Mouse (Mus musculus): Measurements from ENCODE around the gene Nosip. TPM values are rescaled to one million over a fixed set of nuclear protein-coding genes. Genes with fewer than 3 reads are reported as not detected.
A peak's percentile ranks its signal among the peaks of the same experiment; 100 is the strongest.

The Nosip gene
- total and polyA plus RNA-seq, 3 experiments, result 72.4 to 86.8 (median 81.4) TPM

DNA sequence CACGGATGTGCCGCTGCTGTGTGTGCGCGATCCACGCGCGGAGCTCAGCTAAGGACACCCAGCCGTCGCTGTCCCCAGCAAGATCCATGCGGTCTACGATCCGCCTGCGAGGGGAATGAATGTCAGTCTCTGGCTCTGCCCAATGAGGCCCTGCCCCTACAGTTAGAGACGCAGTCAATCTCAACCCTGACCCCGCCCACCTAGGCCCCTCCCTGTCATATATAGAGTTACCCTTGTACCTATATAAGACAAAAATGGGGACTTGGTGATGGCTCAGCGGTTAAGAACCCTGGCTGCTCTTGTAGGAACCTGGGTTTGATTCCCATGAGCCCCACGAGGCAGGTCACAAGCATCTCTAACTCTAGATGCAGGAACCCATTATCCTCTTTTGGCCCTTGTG is 26.4 kb downstream of the Nosip start:
- no peaks in the 10 kb centered on the region for H3K36me3 ChIP-seq (replicated peaks in 1 of 2; ENCODE audit: control insufficient read depth in 1 of 2, insufficient read depth in 1 of 2, low read length in 1 of 2)
- H3K4me2 ChIP-seq (ENCODE audit: insufficient read depth, low read depth, poor library complexity, severe bottlenecking), result no peak overlapping the region
- dilution Hi-C loops (cut with MboI; ENCODE audit: extremely low pct_ligation_motif_present, extremely low pct_unique_long_range_greater_than_20kb, low sequenced_read_pairs) (no loop called here), in situ Hi-C loops (cut with MboI; ENCODE audit: low pct_ligation_motif_present, low pct_unique_long_range_greater_than_20kb, low sequenced_read_pairs) (no loop called here)
- H3K9ac ChIP-seq (ENCODE audit: insufficient read depth, low read depth), result no peak overlapping the region
- no peak overlapping the region for H3K4me3 ChIP-seq (replicated peaks in 1 of 3; ENCODE audit: low read depth in 2 of 3, low read length in 2 of 3, poor library complexity in 1 of 3)
- H3K27ac ChIP-seq (ENCODE audit: insufficient read depth, low read depth), result no peak overlapping the region
- no peaks in the 10 kb centered on the region for H3K79me2 ChIP-seq (replicated peaks; ENCODE audit: control insufficient read depth, extremely low read depth, insufficient read depth, poor library complexity, severe bottlenecking)
- H3K9me3 ChIP-seq (replicated peaks; ENCODE audit: low read length), result peaks cover 4% of the 10 kb centered on the region
- TF ChIP-seq MYC (IDR thresholded peaks at IDR 0.05; ENCODE audit: low read depth, low read length) (no peak), MAX (IDR thresholded peaks at IDR 0.05; ENCODE audit: low read length) (no peak), ELF1 (IDR thresholded peaks at IDR 0.05; ENCODE audit: low read depth, low read length) (no peak), RAD21 (IDR thresholded peaks at IDR 0.05; ENCODE audit: low read depth, low read length) (no peak), POLR2A (IDR thresholded peaks at IDR 0.05; ENCODE audit: low read depth, low read length) (no peak), ZC3H11A (IDR thresholded peaks at IDR 0.05; ENCODE audit: low read depth, low read length) (no peak), MEF2A (IDR thresholded peaks at IDR 0.05; ENCODE audit: borderline replicate concordance, low read depth, low read length) (no peak), GABPA (IDR thresholded peaks at IDR 0.05; ENCODE audit: insufficient replicate concordance, low read depth, low read length) (no peak), NRF1 (IDR thresholded peaks at IDR 0.05; ENCODE audit: low read depth, low read length) (no peak), ZMIZ1 (IDR thresholded peaks at IDR 0.05; ENCODE audit: low read depth, low read length) (no peak), POLR2AphosphoS2 (IDR thresholded peaks at IDR 0.05; ENCODE audit: low read depth, low read length) (no peak)
- DNase-seq (ENCODE audit: extremely low read depth), result no peak
- H3K4me1 ChIP-seq (ENCODE audit: control insufficient read depth in 1 of 2, insufficient read depth in 2 of 2), result peaks cover 3 to 16% of the 10 kb centered on the region in 2 experiments
- no peaks in the 10 kb centered on the region for H3K27me3 ChIP-seq (replicated peaks)

DNA sequence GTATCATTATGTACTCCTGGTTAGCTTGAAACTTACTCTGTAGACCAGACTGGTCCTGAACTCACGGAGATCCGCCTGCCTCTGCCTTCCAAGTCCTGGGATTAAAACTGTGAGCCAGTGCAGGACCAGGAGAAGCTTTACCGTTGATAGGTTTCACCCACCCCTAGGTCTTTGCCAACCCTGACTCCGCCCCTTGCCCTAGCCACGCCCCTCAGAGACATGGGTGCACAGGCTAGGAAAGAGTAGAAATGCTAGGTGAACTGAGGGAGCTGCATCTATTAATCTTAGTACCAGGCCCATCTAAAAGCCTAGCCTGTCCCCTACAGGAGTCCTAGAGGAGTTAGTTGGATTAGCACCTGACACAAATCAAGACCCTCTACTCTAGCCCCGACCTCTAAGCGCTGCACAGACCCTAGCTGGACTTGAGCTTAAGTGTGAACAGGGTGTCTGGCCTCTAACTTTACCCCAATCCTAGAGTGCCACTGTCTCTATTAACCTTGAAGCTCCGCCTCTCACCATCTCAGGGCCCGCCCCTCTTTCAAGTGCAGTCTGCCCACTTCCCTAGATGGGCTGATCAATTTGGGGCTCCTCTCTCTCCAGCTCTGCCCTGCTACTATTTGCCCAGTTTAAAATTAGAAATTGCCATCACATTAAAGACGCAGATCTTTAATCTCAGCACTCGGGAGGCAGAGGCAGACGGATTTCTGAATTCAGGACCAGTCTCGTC is 28.2 kb downstream of the Nosip start:
- in situ Hi-C loops (cut with MboI; ENCODE audit: low pct_ligation_motif_present, low pct_unique_long_range_greater_than_20kb, low sequenced_read_pairs), result no loop called here

More for the DNA sequence above, 28.2 kb downstream of the Nosip start:
- no peaks in the 10 kb centered on the region for H3K79me2 ChIP-seq (replicated peaks; ENCODE audit: control insufficient read depth, extremely low read depth, insufficient read depth, poor library complexity, severe bottlenecking)
- DNase-seq (ENCODE audit: extremely low read depth), result peak; percentile 41
- no peak overlapping the region for H3K4me3 ChIP-seq (replicated peaks in 1 of 3; ENCODE audit: low read depth in 2 of 3, low read length in 2 of 3, poor library complexity in 1 of 3)
- H3K9me3 ChIP-seq (replicated peaks; ENCODE audit: low read length), result peaks cover 4% of the 10 kb centered on the region
- no peak overlapping the region for H3K27ac ChIP-seq (ENCODE audit: insufficient read depth, low read depth)
- peaks cover 3 to 16% of the 10 kb centered on the region in 2 experiments for H3K4me1 ChIP-seq (ENCODE audit: control insufficient read depth in 1 of 2, insufficient read depth in 2 of 2)
- no peaks in the 10 kb centered on the region for H3K36me3 ChIP-seq (replicated peaks in 1 of 2; ENCODE audit: control insufficient read depth in 1 of 2, insufficient read depth in 1 of 2, low read length in 1 of 2)
- H3K9ac ChIP-seq (ENCODE audit: insufficient read depth, low read depth), result no peak overlapping the region
- dilution Hi-C loops (cut with MboI; ENCODE audit: extremely low pct_ligation_motif_present, extremely low pct_unique_long_range_greater_than_20kb, low sequenced_read_pairs), result no loop called here
- TF ChIP-seq JUN (IDR thresholded peaks at IDR 0.05; ENCODE audit: insufficient read depth, low read depth, low read length), result no peak
- no peak for TF ChIP-seq NRF1 (IDR thresholded peaks at IDR 0.05; ENCODE audit: low read depth, low read length)
- TF ChIP-seq RCOR1 (conservative IDR thresholded peaks at IDR 0.05; ENCODE audit: low read depth, low read length), result no peak
- TF ChIP-seq PAX5 (IDR thresholded peaks at IDR 0.05; ENCODE audit: low read length), result no peak
- TF ChIP-seq ZC3H11A (IDR thresholded peaks at IDR 0.05; ENCODE audit: low read depth, low read length), result no peak
- no peak for TF ChIP-seq MAX (IDR thresholded peaks at IDR 0.05; ENCODE audit: low read length)
- no peak for TF ChIP-seq IRF4 (IDR thresholded peaks at IDR 0.05; ENCODE audit: low read depth, low read length)
- TF ChIP-seq HCFC1 (IDR thresholded peaks at IDR 0.05; ENCODE audit: low read depth, low read length), result no peak
- H3K27me3 ChIP-seq (replicated peaks), result no peaks in the 10 kb centered on the region
- no peak overlapping the region for H3K4me2 ChIP-seq (ENCODE audit: insufficient read depth, low read depth, poor library complexity, severe bottlenecking)

Measured in CH12.LX (cell line).